Comparison of ENCODE assay signal across 30 mouse cellular contexts in the genomic region with DNA sequence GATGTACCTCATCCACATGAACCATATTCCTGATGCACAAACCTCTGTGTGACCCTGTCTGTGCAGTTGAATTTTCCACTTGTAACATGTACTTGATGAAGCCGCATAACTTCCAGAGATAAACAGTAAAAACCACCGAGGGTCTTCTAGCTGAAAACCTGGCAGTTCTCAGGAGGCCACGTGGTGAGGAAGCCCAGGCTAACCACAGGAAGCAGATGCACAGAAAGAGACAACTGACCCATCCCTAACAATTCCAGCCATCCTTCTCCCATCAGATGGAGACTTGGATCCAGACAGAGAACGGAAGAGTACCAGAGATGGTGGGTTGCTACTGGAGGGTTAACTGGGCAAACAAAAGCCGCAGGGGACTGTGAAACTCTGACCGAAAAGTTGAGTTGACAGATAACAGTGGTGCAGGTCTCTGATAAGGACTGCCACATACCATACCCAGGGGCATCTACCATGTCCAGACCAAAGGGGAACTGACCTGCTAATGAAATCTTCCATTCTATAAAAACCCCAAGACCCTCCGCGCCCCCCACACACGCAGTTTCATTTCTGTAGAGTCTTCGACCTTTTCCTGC. TPM values are rescaled to one million over a fixed set of nuclear protein-coding genes. Genes with fewer than 3 reads are reported as not detected.
A peak's percentile ranks its signal among the peaks of the same experiment; 100 is the strongest.
DNase-seq lines count a peak whose midpoint lies in the region; ATAC-seq and TF ChIP-seq lines count a peak whose summit lies in the region.
"Had no signal": no experiment of that assay in that cellular context is flagged by ENCODE, and none has a peak within 500 bp of the region (broad histone marks: within the 10 kb centered on the region; RNA-seq: fewer than 3 reads in every experiment).

No protein-coding gene starts in this region.

- H3K36me3 ChIP-seq in liver, embryonic 11.5 days (ENCODE audit: control insufficient read depth, insufficient read depth, low read length): no peaks in the 10 kb centered on the region
- no peaks in the 10 kb centered on the region for H3K36me3 ChIP-seq in liver, postnatal 0 days (replicated peaks; ENCODE audit: insufficient read depth, low read length)
- no peaks in the 10 kb centered on the region for H3K36me3 ChIP-seq in liver, embryonic 13.5 days
- H3K36me3 ChIP-seq in stomach, postnatal 0 days (ENCODE audit: control insufficient read depth, insufficient read depth, low read length): no peaks in the 10 kb centered on the region
- H3K36me3 ChIP-seq: heart, embryonic 15.5 days; hindbrain, embryonic 15.5 days; kidney, embryonic 15.5 days; limb, embryonic 15.5 days; midbrain, embryonic 13.5 days; stomach, embryonic 15.5 days had no signal

- TF ChIP-seq CTCF in liver, postnatal 0 days (IDR thresholded peaks at IDR 0.05; ENCODE audit: low read depth): no peak
- TF ChIP-seq CTCF in stomach, postnatal 0 days (IDR thresholded peaks at IDR 0.05; ENCODE audit: low read depth): no peak

- WGBS in liver, embryonic 11.5 days: 22% methylated on average over 10 of the region's 10 CpGs
- WGBS in liver, postnatal 0 days (ENCODE audit: insufficient replicate concordance): 26% methylated on average over 10 of the region's 10 CpGs
- WGBS in liver, embryonic 13.5 days (ENCODE audit: insufficient replicate concordance): 12% methylated on average over 10 of the region's 10 CpGs
- 70% methylated on average over 10 of the region's 10 CpGs for WGBS in stomach, postnatal 0 days

- no peak; the same call in 1 of the 2 replicates for TF ChIP-seq EP300 in liver, postnatal 0 days (IDR thresholded peaks at IDR 0.05; ENCODE audit: low read depth)
- TF ChIP-seq EP300 in stomach, postnatal 0 days (optimal IDR thresholded peaks at IDR 0.05): no peak

- no peak overlapping the region for H3K9ac ChIP-seq in liver, embryonic 11.5 days (ENCODE audit: low read depth, low read length)
- H3K9ac ChIP-seq in liver, postnatal 0 days (replicated peaks): no peak overlapping the region
- no peak overlapping the region for H3K9ac ChIP-seq in liver, embryonic 13.5 days
- no peak overlapping the region for H3K9ac ChIP-seq in stomach, postnatal 0 days (ENCODE audit: low read length)
- H3K9ac ChIP-seq: heart, embryonic 15.5 days; hindbrain, embryonic 15.5 days; kidney, embryonic 15.5 days; limb, embryonic 15.5 days; lung, embryonic 14.5 days; midbrain, embryonic 13.5 days; stomach, embryonic 15.5 days had no signal

- no peak overlapping the region for H3K27ac ChIP-seq in liver, embryonic 11.5 days (ENCODE audit: low read depth, low read length)
- no peak overlapping the region for H3K27ac ChIP-seq in liver, postnatal 0 days (ENCODE audit: low read depth)
- H3K27ac ChIP-seq in liver, embryonic 13.5 days: no peak overlapping the region
- H3K27ac ChIP-seq in stomach, postnatal 0 days (replicated peaks): no peak overlapping the region
- H3K27ac ChIP-seq: heart, embryonic 15.5 days; hindbrain, embryonic 15.5 days; kidney, embryonic 15.5 days; limb, embryonic 15.5 days; midbrain, embryonic 13.5 days; stomach, embryonic 15.5 days had no signal

- no peaks in the 10 kb centered on the region for H3K27me3 ChIP-seq in liver, embryonic 11.5 days (replicated peaks; ENCODE audit: control insufficient read depth, insufficient read depth, low read length)
- no peaks in the 10 kb centered on the region for H3K27me3 ChIP-seq in liver, postnatal 0 days (ENCODE audit: insufficient read depth, low read length)
- H3K27me3 ChIP-seq in liver, embryonic 13.5 days: no peaks in the 10 kb centered on the region
- H3K27me3 ChIP-seq in stomach, postnatal 0 days (ENCODE audit: control insufficient read depth, insufficient read depth, low read length): no peaks in the 10 kb centered on the region
- H3K27me3 ChIP-seq: heart, embryonic 15.5 days; hindbrain, embryonic 15.5 days; kidney, embryonic 15.5 days; limb, embryonic 15.5 days; midbrain, embryonic 13.5 days; stomach, embryonic 15.5 days had no signal

- peak; percentile 72 for ATAC-seq in liver, embryonic 11.5 days (replicated peaks; ENCODE audit: low FRiP score)
- ATAC-seq in liver, postnatal 0 days: no peak
- ATAC-seq in liver, embryonic 13.5 days (ENCODE audit: low read depth): peak; percentile 73; the same call in 1 of the 2 replicates
- ATAC-seq in megakaryocyte progenitor cell, adult 5-6 weeks (replicated peaks; ENCODE audit: poor library complexity): peak; percentile 69
- no peak for ATAC-seq in stomach, postnatal 0 days (ENCODE audit: low FRiP score, low TSS enrichment)
- ATAC-seq: CD4-positive, CD25-positive, alpha-beta regulatory T cell, adult 4 months; forebrain, embryonic 16.5 days; inflammation-experienced regulatory T-cells, adult 6 months; midbrain, embryonic 13.5 days had no signal

- H3K4me3 ChIP-seq in liver, embryonic 11.5 days (ENCODE audit: low read depth, low read length): no peak overlapping the region
- H3K4me3 ChIP-seq in liver, postnatal 0 days (ENCODE audit: low read depth, low read length): no peak overlapping the region
- H3K4me3 ChIP-seq in liver, embryonic 13.5 days (replicated peaks): no peak overlapping the region
- H3K4me3 ChIP-seq in stomach, postnatal 0 days (ENCODE audit: low read depth, low read length): no peak overlapping the region
- H3K4me3 ChIP-seq: erythroblast, embryonic 14.5 days; heart, embryonic 15.5 days; hindbrain, embryonic 15.5 days; kidney, embryonic 15.5 days; limb, embryonic 15.5 days; midbrain, embryonic 13.5 days; stomach, embryonic 15.5 days had no signal

- peak overlapping the region; percentile 50 for H3K4me2 ChIP-seq in liver, embryonic 11.5 days
- no peak overlapping the region for H3K4me2 ChIP-seq in liver, postnatal 0 days (ENCODE audit: low read depth, low read length)
- peak overlapping the region; percentile 34; the same call in 1 of the 2 replicates for H3K4me2 ChIP-seq in liver, embryonic 13.5 days
- no peak overlapping the region for H3K4me2 ChIP-seq in stomach, postnatal 0 days (replicated peaks; ENCODE audit: low read depth)
- H3K4me2 ChIP-seq: heart, embryonic 15.5 days; hindbrain, embryonic 15.5 days; kidney, embryonic 15.5 days; limb, embryonic 15.5 days; lung, embryonic 14.5 days; midbrain, embryonic 13.5 days; stomach, embryonic 15.5 days had no signal

- H3K4me1 ChIP-seq in liver, embryonic 11.5 days (replicated peaks; ENCODE audit: control insufficient read depth, insufficient read depth, low read length): peaks cover 8% of the 10 kb centered on the region
- H3K4me1 ChIP-seq in liver, postnatal 0 days (ENCODE audit: insufficient read depth): no peaks in the 10 kb centered on the region
- peaks cover 8% of the 10 kb centered on the region for H3K4me1 ChIP-seq in liver, embryonic 13.5 days (replicated peaks)
- no peaks in the 10 kb centered on the region for H3K4me1 ChIP-seq in stomach, postnatal 0 days (replicated peaks; ENCODE audit: control insufficient read depth, insufficient read depth)
- H3K4me1 ChIP-seq: heart, embryonic 15.5 days; hindbrain, embryonic 15.5 days; kidney, embryonic 15.5 days; limb, embryonic 15.5 days; midbrain, embryonic 13.5 days; stomach, embryonic 15.5 days had no signal

- H3K9me3 ChIP-seq in liver, embryonic 11.5 days (ENCODE audit: control insufficient read depth, low read length): no peaks in the 10 kb centered on the region
- H3K9me3 ChIP-seq in liver, postnatal 0 days (ENCODE audit: low read length): no peaks in the 10 kb centered on the region
- H3K9me3 ChIP-seq in liver, embryonic 13.5 days (replicated peaks): no peaks in the 10 kb centered on the region
- H3K9me3 ChIP-seq in stomach, postnatal 0 days (ENCODE audit: control insufficient read depth, low read length): no peaks in the 10 kb centered on the region
- H3K9me3 ChIP-seq: heart, embryonic 15.5 days; hindbrain, embryonic 15.5 days; kidney, embryonic 15.5 days; limb, embryonic 15.5 days; midbrain, embryonic 13.5 days; stomach, embryonic 15.5 days had no signal

- DNase-seq in liver, embryonic 11.5 days (ENCODE audit: low spot score): no peak
- no peak for DNase-seq in liver, postnatal 0 days
- DNase-seq in c-Kit-positive CD71-negative TER-119-negative erythroid progenitor cells, embryonic 14.5 days (ENCODE audit: low read depth): peak; percentile 12
- no peak for DNase-seq in liver, embryonic 13.5 days
- DNase-seq in cerebellum, adult 11-12 months: no peak
- no peak for DNase-seq in stomach, postnatal 0 days (ENCODE audit: low spot score)
- no peak for DNase-seq in embryo, embryonic 9.5 days (ENCODE audit: extremely low spot score)
- DNase-seq: adrenal gland, postnatal 10 days; cerebellum, adult 11 months; cerebellum, adult 9-11 months; heart, postnatal 4 days; kidney, adult 11 months; layer of hippocampus, postnatal 36 days; left cerebral cortex, postnatal 4 days; lung, embryonic 14.5 days; lung, postnatal 14 days; thymus, postnatal 14 days had no signal

RNA-seq across cellular contexts. Expression of gene Fer, which starts 44.3 kb away (rescaled TPM):
- polyA plus RNA-seq in liver, embryonic 11.5 days (2014; fragmentation: Nextera tagmentation; extraction: Ambion mirVana): 24.7 and 26.2 TPM in 2 replicates
- 6.1 and 6.3 TPM in 2 replicates for polyA plus RNA-seq in liver, postnatal 0 days (2015; fragmentation: Nextera tagmentation; extraction: Ambion mirVana)
- 9.3 and 12.4 TPM in 2 replicates for polyA plus RNA-seq in liver, embryonic 13.5 days (2015; fragmentation: Nextera tagmentation; extraction: Ambion mirVana)
- 4.9 and 5.9 TPM in 2 replicates for total RNA-seq in megakaryocyte progenitor cell, adult 5-6 weeks (2015)
- total RNA-seq in megakaryocyte progenitor cell, adult 5-6 weeks (2017): 6.7 and 9.7 TPM in 2 replicates
- polyA plus RNA-seq in stomach, postnatal 0 days (2015; fragmentation: Nextera tagmentation; extraction: Ambion mirVana): 17.2 and 18.5 TPM in 2 replicates

RNA-seq across cellular contexts. Expression of gene A930002H24Rik, which starts 45.1 kb away (rescaled TPM):
- polyA plus RNA-seq in liver, embryonic 11.5 days (2014; fragmentation: Nextera tagmentation; extraction: Ambion mirVana): 1.8 and 2.7 TPM in 2 replicates
- 1.1 and 1.7 TPM in 2 replicates for polyA plus RNA-seq in liver, postnatal 0 days (2015; fragmentation: Nextera tagmentation; extraction: Ambion mirVana)
- polyA plus RNA-seq in liver, embryonic 13.5 days (2015; fragmentation: Nextera tagmentation; extraction: Ambion mirVana): 0.67 and 0.83 TPM in 2 replicates
- not detected in 2 replicates for total RNA-seq in megakaryocyte progenitor cell, adult 5-6 weeks (2015)
- not detected in 2 replicates for total RNA-seq in megakaryocyte progenitor cell, adult 5-6 weeks (2017)
- 3.1 and 3.4 TPM in 2 replicates for polyA plus RNA-seq in stomach, postnatal 0 days (2015; fragmentation: Nextera tagmentation; extraction: Ambion mirVana)
- total RNA-seq: gastrocnemius, adult 8-10 months; layer of hippocampus, postnatal 36 days had no signal
- polyA plus RNA-seq: CD4-positive, CD25-positive, alpha-beta regulatory T cell, adult 4 months; inflammation-experienced regulatory T-cells, adult 6 months; small intestine, adult 2 months had no signal

Comparison
In these comparisons a context has a peak if more than half of its experiments do, and no peak if none do; other contexts are left out.
1. ATAC-seq: peak in liver, embryonic 11.5 days (single experiment), liver, embryonic 13.5 days (single experiment) and megakaryocyte progenitor cell, adult 5-6 weeks (single experiment); none in liver, postnatal 0 days (single experiment) and stomach, postnatal 0 days (single experiment).
2. H3K4me2 ChIP-seq: peak in liver, embryonic 11.5 days (single experiment) and liver, embryonic 13.5 days (single experiment); none in liver, postnatal 0 days (single experiment) and stomach, postnatal 0 days (single experiment).